Mouse (Mus musculus) left cerebral cortex, postnatal 4 days (tissue): ENCODE results near the gene Dido1. TPM values are rescaled to one million over a fixed set of nuclear protein-coding genes. Genes with fewer than 3 reads are reported as not detected.
A peak's percentile ranks its signal among the peaks of the same experiment; 100 is the strongest.
"Not testable (repeated sequence)": the region's sequence is repeated elsewhere in the genome, so short reads cannot be mapped to it uniquely, and the experiment has no call there.

ENCODE experiments used
- DNase-seq: peaks from one replicate; pipeline ENCODE4 v3.0.0-alpha.2; 2022
- intact Hi-C: fragments of 180-260 bp; cut with DNase I; formaldehyde crosslinking; loops from one replicate; pipeline ENCODE4 v1.15.1; 2025
- total RNA-seq, 2 experiments: library from RNA; stranded (reverse); gene quantifications; 2 replicates each; pipeline ENCODE4 v1.2.3; 2021

The Dido1 gene
- total RNA-seq, 2 experiments from 2014 or later: 60.8 to 61.4 TPM

- intact Hi-C loops: no loop called here
- DNase-seq: no peak
Measured at GRCm38 (mm10) chr2:180725856-180726629, 16.2 kb upstream of the Dido1 start.

- no peak for DNase-seq
- intact Hi-C loops: no loop called here
Measured at GRCm38 (mm10) chr2:180725414-180725778, 15.6 kb upstream of the Dido1 start.

DNA sequence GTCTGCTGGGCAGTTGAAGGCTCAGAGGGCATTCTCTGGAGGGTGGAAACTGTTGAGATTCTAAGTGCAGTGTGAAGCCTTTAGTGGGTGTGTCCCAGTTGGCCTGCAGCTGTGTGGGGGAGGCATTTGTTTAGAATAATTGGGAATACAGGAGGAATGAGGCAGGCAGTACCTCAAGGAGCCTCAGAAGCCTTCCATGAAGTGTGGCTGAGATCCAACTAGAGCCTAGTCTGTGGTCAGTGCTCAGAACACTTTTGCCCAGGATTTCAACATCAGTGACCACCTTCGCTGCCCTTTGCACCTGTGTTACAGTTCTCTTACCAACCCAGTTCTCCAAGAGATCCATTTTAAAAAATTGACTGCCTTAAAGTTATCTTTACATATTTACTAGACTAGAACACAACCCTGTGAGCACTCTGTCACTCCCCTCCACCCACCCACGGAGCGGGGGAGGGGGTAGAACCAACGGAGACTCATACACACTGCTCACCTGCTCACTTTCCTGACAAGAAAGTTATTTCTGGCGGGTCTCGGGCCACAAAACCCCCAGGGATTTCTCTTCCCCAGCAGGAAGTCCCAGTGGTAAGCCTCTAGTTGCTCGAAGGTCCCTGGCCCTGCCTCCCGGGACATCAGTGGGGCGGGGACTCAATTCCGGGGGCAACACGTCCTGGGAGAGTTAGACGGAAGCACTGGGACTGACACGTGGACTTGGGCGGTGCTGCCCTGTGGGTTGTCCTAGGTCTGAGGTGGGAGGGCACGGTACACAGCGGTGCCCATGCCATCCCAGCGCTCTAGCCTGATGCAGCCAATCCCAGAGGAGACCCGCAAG lies 15.0 kb upstream of the Dido1 start, which contains the start of gene Slc17a9:
TSS of gene Slc17a9 (plus strand) at position 679 of the 829 bp plus-strand sequence.
- no peak for DNase-seq
- intact Hi-C loops: no loop called here

DNA sequence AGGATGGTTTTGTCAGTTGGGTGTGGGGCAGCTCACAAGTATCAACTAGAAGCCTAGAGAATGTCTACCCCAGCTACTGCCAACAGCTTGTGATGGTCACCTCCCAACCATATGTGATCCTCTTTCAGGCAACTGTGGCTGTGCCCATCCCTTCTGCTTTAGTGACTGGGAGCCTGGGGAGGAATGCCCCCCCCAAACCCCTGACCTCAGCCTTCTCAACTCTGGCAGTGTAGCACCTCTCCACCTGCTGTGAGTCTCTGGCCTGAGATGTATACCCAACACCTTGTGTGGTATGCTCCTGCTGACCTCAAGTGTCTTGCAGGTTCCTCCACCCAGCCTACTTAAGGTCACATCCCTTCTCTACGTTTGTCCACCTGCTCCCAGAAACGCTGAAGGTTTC lies 14.1 kb upstream of the Dido1 start:
- DNase-seq: no peak
- intact Hi-C loops: no loop called here

DNA sequence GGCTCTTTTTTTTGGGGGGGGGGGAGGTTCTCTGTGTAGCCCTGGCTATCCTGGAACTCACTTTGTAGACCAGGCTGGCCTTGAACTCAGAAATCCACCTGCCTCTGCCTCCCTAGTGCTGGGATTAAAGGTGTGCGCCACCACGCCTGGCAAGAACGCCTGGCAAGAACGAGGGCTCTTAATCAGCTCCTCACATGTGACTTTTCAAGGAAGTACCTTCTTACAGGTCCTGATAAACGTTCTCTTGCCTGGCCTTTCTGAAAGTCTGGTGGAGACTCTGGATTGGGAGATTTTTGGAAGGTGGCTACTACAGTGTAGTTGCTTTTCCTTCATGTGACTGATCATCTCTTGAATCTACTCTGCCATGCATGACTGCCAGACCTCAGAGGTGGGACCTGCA lies 12.9 kb upstream of the Dido1 start:
- intact Hi-C loops, DNase-seq: not testable (repeated sequence)

DNA sequence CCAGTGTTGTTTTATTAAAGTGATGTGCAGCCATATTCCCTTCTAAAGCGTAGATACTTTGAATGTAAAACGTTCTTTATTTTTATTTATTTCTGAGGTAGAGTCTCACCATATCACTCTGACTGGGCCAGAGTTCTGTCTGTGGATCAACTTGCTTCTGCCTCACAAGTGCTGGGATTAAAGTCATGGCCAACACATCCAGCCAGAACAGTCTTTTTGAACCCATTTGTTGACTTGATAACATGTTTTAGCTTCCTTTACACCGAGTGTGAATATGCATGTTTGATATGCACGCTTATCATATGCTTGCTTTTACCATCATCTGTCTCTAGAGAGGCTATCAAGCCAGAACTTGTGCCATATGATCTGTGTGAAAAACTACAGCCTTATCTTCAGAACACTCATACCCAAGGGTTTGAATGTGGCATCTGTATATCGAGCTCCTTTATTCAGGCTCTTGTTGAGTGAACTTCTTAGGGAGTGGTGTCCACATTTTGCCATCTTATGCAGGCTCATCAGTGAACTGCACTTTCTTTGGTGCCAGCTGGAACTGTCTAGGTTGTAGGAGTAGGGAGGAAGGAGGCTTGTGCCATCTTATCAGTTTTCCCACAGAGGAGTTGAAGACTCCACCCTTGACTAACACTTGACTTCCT lies 2.4 kb upstream of the Dido1 start:
- intact Hi-C loops: no loop called here
- DNase-seq: no peak

DNA sequence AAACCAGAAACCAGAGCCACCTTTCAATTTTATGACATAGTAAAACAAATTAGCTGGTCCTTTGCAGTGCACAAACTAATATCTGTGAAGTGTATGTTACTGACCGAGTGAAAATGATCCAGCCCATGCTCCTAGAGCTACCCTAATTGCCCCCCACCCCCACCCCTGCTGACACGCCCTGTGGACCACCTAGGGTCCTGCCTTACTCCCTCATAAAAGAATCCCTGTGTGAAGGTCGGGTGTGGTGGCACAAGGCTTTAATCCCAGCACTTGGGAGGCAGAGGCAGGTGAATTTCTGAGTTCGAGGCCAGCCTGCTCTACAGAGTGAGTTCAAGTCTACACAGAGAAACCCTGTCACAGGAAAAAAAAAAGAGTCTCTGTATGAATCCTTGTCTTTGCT lies 1.7 kb upstream of the Dido1 start:
- intact Hi-C loops: no loop called here

GRCm38 (mm10) chr2:180710276-180711155 lies 717 bp upstream of the Dido1 start:
- DNase-seq: no peak
- intact Hi-C loops: no loop called here

More for the DNA sequence above, 1.7 kb upstream of the Dido1 start:
- no peak for DNase-seq

- no peak for DNase-seq
- intact Hi-C loops: no loop called here
Measured at GRCm38 (mm10) chr2:180709023-180709922, 526 bp downstream of the Dido1 start.

GRCm38 (mm10) chr2:180705975-180706374 lies 3.8 kb downstream of the Dido1 start:
- no peak for DNase-seq
- intact Hi-C loops: no loop called here

- intact Hi-C loops: no loop called here
- DNase-seq: no peak
Measured at GRCm38 (mm10) chr2:180705066-180705465, 4.7 kb downstream of the Dido1 start.

DNA sequence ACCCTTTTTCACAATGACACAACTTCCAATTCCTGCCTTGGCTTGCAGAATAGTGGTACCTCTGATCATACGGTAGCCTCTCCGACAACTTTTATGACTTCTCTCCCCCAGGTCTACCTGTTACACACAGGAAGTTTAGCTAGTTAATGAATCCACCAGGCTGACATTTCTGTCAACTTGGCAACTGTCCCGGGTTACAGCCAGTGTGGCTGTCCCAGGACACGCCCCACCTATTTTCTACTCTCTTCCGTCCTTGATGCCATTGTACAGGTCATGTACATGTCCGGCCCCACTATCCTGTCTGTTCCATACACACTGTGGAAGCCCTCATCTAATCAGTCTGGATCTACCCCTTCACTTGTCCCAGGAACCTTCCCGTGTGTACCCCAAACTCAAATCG lies 5.2 kb downstream of the Dido1 start:
- intact Hi-C loops: no loop called here
- no peak for DNase-seq

- DNase-seq: no peak
- intact Hi-C loops: no loop called here
Measured at GRCm38 (mm10) chr2:180703645-180704359, 6.0 kb downstream of the Dido1 start.

DNA sequence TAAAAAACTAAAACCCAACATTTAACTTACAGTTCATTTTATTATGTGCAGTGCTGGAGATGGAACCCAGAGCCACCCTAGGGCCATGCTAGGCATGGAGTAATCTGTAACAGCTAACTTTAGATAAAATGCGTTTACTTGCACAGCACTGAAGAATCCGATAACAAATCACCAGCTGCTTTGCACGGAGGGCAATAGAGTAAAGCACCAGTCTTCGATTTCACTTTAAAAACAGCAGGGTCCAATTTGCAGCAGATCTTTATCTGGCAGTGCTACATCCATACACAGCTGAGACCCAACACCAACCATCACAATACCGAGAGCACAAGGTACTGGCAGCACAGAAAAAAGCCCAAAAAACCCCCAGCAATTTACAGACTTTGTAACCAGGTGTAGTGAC lies 6.6 kb downstream of the Dido1 start:
- DNase-seq: no peak
- intact Hi-C loops: no loop called here

GRCm38 (mm10) chr2:180702701-180703149 lies 7.1 kb downstream of the Dido1 start:
- no peak for DNase-seq
- intact Hi-C loops: no loop called here

GRCm38 (mm10) chr2:180701767-180702621 lies 7.8 kb downstream of the Dido1 start:
- intact Hi-C loops: no loop called here
- DNase-seq: peak; percentile 95

DNA sequence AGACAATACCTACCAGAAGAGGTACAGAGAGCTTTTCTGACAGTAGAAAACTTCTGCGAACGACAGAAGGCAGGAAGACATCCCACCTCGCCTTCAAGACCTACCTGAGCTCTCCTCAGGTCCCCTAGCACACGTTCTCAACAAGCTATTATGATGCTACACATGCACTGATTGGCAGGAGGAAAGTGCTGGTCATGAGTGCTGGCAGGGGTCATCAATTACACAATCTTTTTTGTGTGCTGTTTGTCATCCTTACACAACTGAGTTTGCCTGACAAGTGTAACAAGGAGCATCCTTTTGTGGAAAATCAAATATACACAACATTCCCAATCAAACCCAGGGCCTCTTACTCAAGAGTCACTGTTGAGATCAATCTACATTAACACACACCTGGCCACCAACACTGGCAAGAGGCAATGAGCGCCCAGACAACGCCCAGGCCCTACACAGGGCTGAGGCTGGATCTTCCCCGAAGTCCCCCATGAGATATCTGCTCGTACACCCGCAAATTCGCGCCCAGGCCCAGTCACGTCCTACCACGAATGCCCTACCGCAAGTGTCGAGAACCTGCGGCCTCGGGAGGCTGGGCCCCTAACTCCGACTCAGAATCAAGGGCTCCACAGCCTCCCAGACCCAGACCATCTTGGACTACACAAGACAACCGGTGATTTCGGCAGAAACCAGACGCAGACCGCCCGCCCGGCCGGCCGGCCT lies 8.6 kb downstream of the Dido1 start:
- intact Hi-C loops: no loop called here
- no peak for DNase-seq
